Mouse (Mus musculus) G1E (cell line): ENCODE measurements around the gene Car7.

Experiments
- CTCF ChIP-seq: IDR thresholded peaks from 2 replicates; pipeline ENCODE4 v1.5.1; 2012; ENCODE audit warnings: low read depth, low read length, inconsistent platforms, mixed read lengths
- GATA1 ChIP-seq: IDR thresholded peaks from 2 replicates; pipeline ENCODE4 v1.6.1; 2012; ENCODE audit warnings: borderline replicate concordance, low read length, inconsistent platforms, mixed read lengths
- GATA2 ChIP-seq: IDR thresholded peaks from 2 replicates; pipeline ENCODE4 v1.6.1; 2012; ENCODE audit warnings: low read depth, low read length, inconsistent platforms, borderline replicate concordance
- TAL1 ChIP-seq: conservative IDR thresholded peaks from 2 replicates; pipeline ENCODE4 v1.6.1; 2012; ENCODE audit warnings: low read depth, low read length, inconsistent platforms, mixed read lengths

DNA sequence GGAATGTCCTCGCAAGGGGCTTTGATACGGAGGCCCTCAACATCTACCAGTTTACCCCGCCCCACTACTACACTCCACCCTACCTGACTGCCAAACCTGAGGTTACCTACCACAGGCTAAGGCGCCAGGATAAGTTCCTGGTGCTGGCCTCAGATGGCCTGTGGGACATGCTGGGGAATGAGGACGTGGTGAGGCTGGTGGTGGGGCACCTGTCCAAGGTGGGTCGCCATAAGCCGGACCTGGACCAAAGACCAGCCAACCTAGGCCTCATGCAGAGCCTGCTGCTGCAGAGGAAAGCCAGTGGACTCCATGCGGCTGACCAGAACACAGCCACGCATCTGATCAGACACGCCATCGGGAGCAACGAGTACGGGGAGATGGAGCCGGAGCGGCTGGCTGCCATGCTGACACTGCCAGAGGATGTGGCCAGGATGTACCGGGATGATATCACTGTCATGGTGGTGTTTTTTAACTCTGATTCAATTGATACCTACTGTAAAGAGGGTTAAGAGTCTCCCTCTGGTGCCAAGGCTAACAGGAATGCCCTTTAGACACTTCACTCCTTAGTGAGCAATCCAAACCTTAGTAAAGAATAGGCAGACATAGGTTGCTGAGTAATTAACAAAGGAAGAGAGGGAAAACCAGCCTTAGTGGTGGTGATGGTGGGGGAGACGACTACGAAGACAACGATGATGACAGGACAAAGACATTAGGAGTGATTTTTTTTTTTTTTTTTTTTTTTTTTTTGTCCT lies 60.3 kb downstream of the Car7 start:
- TF ChIP-seq CTCF (no peak), GATA2 (no peak), GATA1 (no peak), TAL1 (no peak)
